Mouse (Mus musculus) CD4-positive, CD25-positive, alpha-beta regulatory T cell, adult 4 months (primary cell): ENCODE data around the gene Ubxn7. TPM values are rescaled to one million over a fixed set of nuclear protein-coding genes. Genes with fewer than 3 reads are reported as not detected.

Experiments
- ATAC-seq: one replicate; pipeline ENCODE4 v1.8.0; 2017
- polyA plus RNA-seq, 2 experiments: library from polyadenylated mRNA; unstranded; fragments of 100-300 nt; shearing (Covaris generic); gene quantifications; one replicate each; pipeline ENCODE4 v1.2.1; 2017

Ubxn7 gene
- polyA plus RNA-seq, 2 experiments from 2014 or later = 15.4 to 22.3 TPM

DNA sequence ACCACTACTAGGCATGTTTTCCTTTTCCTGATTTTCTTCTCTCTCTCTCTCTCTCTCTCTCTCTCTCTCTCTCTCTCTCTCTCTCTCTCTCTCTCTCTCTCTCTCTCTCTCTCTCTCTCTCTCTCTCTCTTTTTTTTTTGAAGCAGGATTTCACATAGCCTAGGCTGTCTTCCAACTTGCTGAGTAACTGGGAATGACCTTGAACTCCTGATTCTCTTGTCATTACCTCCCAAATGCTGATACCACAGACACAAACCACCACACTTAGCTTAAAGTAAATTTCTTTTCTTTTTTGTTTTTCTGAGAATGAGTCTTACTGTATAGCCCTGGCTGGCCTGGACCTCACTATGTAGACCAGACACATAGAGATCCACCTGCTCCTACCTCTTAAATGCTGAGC, 102.6 kb downstream of the Ubxn7 start:
- ATAC-seq = no peak

DNA sequence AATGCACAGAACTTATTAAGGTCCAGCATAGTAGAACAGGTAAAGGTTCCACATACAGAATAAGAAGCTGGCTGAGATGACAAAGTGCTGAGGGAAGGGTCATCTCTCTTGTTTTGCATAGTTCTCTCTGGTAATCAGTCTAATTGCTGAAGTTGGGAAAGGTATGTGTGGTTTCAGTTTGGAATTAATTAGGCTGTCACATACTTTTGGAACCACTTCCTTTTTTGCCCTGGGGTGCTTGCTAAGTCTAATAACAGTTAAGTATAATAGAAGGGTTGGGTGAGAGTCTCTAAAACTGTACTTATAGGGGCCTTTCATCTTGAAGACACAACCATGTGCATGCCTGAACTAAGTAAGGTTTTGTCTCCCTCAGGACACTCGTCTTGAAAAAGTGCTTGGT, 104.6 kb downstream of the Ubxn7 start:
- no peak for ATAC-seq

DNA sequence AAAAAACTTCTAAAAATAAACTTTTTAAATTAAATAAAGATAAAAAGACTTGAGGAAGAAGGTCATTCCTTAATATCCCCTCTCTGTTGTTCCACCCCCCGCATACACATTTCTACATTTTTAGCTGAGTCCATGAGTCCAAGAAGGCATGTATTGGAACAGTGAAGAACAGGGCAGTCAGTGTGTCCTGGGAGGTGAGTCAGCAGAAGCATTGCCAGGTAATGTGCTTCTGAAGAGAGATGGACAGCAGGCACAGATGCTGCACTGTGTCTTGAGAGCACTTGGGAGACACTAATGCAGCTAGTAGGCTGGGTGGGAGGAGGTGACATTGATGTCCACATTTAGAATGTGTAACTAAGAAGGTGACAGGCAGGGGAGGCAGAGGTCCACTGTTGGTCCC, 105.2 kb downstream of the Ubxn7 start:
- ATAC-seq = no peak

DNA sequence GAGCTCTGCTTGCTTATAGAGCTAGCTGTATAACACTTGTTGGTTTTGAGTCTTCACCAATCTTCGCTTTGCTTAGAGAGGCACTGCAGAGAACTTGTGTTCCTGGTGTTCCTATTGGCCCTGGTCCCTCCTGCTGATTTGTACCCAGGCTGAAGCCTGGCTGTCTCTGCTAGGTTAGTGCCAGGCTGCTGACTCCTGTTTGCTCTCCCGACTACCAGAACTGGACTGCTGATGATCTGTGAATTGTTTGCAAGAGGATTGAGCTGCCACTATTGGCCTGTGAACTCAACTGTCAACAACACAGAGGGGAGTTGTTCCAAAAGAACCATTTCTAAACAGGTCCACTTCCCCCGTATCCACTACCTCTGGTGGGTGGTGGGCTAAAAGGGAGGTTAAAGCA, 109.4 kb downstream of the Ubxn7 start:
- ATAC-seq = no peak

Other genes with a start within 250 kb of the Ubxn7 start
- gene Pigx, start 232.5 kb upstream of the Ubxn7 start, polyA plus RNA-seq = 100 to 1,000 TPM; 108 to 131 TPM
- 10 to 100 TPM; 35.0 to 37.8 TPM for gene Cep19, start 232.5 kb upstream of the Ubxn7 start, polyA plus RNA-seq
- gene Nrros, start 166.7 kb upstream of the Ubxn7 start, polyA plus RNA-seq = 10 to 100 TPM; 61.7 to 77.0 TPM
- not detected for gene Bex6, start 152.4 kb upstream of the Ubxn7 start, polyA plus RNA-seq
- 1 to 10 TPM; 5.3 to 5.5 TPM for gene Fbxo45, start 85.1 kb upstream of the Ubxn7 start, polyA plus RNA-seq
- gene Wdr53, start 85.0 kb upstream of the Ubxn7 start, polyA plus RNA-seq = 10 to 100 TPM; 21.4 to 22.3 TPM
- gene Smco1, start 60.8 kb upstream of the Ubxn7 start, polyA plus RNA-seq = not detected
- gene Rnf168, start 54.8 kb upstream of the Ubxn7 start, polyA plus RNA-seq = 1 to 10 TPM; 7.7 to 8.1 TPM
- not detected for gene Tm4sf19, start 68.2 kb downstream of the Ubxn7 start, polyA plus RNA-seq
- 1 to 10 TPM; 4.3 to 7.4 TPM for gene Tctex1d2, start 87.4 kb downstream of the Ubxn7 start, polyA plus RNA-seq
- gene Pcyt1a, start 98.7 kb downstream of the Ubxn7 start, polyA plus RNA-seq = 10 to 100 TPM; 10.7 to 17.3 TPM
- gene Slc51a, start 155.6 kb downstream of the Ubxn7 start, polyA plus RNA-seq = not detected
- gene Zdhhc19, start 164.0 kb downstream of the Ubxn7 start, polyA plus RNA-seq = not detected